Mouse (Mus musculus) activated CD4-positive, CD25-positive, alpha-beta regulatory T cell, adult 4 months (primary cell): Measurements from ENCODE around the gene Cdk11b. TPM values are rescaled to one million over a fixed set of nuclear protein-coding genes. Genes with fewer than 3 reads are reported as not detected.

Experiments used
- ATAC-seq: one replicate; pipeline ENCODE4 v1.8.0; 2017
- polyA plus RNA-seq, 2 experiments: library from polyadenylated mRNA; unstranded; fragments of 100-300 nt; shearing (Covaris generic); gene quantifications; one replicate each; pipeline ENCODE4 v1.2.1; 2017

The Cdk11b gene
- 10 to 100 TPM; 74.7 to 99.8 TPM for polyA plus RNA-seq

GRCm38 (mm10) chr4:155624338-155625291 lies at the start of gene Cdk11b:
Gene Cdk11b (plus strand): TSS chr4:155624854.
- peak; percentile 95 for ATAC-seq

DNA sequence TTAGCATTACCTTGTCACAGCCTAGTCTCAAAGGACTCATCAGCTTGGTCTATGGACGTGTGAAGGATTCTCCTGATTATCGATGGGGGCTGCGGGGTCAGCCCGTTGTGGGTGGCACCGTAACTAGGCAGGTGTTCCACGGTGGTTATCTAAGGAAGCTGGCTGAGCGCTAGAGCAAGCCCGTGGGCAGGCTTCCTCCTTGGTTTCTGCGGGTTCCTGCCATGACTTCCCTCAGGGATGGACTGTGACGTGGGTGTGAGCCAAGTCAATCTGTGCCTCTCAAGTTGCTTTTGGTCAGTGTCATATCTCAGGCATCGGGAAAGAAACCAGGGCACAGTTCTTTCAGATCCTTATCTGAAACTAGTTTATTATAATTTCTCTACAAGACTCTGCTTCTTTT lies 49.7 kb upstream of the Cdk11b start:
- no peak for ATAC-seq

GRCm38 (mm10) chr4:155575521-155575920 lies 49.1 kb upstream of the Cdk11b start:
- no peak for ATAC-seq

GRCm38 (mm10) chr4:155577132-155577531 lies 47.5 kb upstream of the Cdk11b start:
- ATAC-seq: no peak

GRCm38 (mm10) chr4:155577741-155578140 lies 46.9 kb upstream of the Cdk11b start:
- ATAC-seq: no peak

DNA sequence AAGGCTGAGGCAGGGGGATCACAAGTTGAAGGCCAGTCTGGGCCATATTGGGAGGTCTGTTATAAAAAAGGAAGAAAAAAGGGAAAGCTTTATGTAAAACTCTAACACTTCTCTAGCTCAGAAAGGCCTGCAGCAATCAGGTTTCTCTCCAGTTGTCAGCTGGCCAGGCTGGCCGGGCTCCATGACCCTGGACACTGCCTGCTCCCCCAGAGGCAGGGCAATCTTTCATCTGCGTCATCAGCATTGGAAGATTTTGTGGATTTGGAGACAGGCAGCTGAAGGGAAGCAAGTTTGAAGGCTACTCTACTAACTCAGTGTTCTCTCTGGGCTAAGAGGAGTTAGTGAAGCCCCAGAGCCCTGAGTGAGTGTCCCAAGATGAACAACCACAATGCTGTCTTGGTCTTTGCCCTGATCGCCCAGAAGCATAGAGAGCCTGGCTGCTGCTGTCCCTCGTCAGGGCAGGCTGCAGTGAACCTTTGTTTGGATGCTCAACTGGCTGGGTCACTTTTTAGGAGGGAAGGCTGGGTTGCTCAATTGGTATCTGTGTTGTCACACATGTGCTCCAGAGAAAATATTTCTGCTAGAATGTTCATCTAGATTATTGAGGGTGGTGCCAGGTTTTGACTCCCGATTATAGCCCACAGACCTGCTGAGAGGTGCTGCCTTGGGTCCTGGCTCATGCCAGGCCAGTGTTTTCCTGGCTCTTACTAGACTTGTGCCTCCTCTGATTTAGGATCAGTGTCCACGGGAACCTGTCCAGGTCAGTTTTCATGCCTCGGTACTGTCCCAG lies 46.1 kb upstream of the Cdk11b start:
- ATAC-seq: no peak

DNA sequence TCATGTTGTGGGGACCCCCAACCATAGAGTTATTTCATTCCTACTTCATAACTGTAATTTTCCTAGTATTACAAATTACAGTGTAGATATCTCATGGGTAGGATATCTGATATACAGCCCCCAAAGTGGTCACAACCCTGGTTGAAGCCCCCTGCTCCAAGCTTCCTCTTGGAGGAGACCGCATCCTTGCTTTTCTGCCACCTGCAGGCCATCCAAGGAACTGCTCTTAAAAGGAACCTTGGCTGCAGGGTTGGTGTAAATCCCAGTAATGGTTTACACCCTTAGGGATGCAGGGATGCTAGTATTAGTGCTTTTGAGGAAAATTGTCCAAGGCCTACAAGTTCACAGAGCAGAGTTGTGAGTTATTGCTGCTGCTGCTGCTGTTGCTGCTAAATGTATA lies 44.2 kb upstream of the Cdk11b start:
- no peak for ATAC-seq

- no peak for ATAC-seq
These were observed 42.3 kb upstream of the Cdk11b start for GRCm38 (mm10) chr4:155582279-155582905.

- no peak for ATAC-seq
These were observed 35.3 kb upstream of the Cdk11b start for GRCm38 (mm10) chr4:155589356-155589755.

- no peak for ATAC-seq
These were observed 33.5 kb upstream of the Cdk11b start for GRCm38 (mm10) chr4:155591012-155591719.

DNA sequence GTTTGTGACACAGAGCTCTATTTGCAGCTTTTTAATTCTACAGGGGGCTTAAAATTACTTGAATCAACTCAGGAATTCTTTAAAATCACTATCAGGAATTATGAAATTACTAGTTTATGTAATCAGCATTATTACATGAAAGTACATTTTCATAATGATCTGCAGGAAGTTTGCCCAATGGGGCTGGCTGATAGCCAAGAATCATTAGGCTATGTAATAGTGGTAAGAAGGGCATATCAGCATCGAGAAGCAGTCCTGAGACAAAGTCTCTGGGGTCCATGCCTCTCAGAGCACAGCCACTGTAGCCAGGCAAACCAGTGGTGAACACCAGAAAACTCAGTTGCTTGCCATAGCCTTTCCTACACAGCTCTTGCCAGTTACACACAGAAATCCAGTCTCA lies 30.9 kb upstream of the Cdk11b start:
- ATAC-seq: no peak

DNA sequence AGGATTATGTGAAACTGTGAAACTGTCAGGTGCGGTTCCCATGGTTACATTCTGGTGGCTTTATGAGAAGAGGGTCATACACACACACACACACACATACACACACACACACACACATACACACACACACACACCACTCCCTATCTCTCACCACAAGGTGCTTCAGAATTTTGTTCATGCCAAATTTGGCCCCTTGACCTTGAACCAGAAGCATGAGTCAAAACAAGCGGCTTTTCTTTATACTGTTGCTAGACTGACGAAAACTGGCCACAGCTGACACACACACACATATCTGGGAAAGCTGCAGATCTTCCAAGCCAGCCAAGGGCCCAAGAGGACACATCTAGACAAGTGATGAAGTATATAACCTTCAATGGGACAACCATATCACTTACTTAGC lies 28.9 kb upstream of the Cdk11b start:
- no peak for ATAC-seq

DNA sequence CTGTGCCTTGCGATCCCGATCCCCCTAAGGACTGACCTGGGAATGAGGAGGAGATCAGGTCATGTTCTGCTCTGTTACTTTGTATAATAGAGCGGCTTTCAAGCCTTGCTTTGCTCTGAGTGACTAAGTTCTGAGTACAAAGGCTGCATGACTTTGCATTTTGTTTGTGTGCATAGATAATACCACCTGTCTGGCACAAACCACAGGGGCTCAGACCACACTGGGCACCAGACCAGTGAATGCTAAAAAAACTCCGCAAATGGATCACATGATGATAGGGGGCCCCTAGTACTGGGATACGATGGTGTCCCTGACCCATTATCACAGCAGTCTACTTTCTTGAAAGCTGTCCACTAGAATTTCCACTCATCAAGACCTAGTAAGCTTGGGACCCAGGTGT lies 28.0 kb upstream of the Cdk11b start:
- no peak for ATAC-seq

DNA sequence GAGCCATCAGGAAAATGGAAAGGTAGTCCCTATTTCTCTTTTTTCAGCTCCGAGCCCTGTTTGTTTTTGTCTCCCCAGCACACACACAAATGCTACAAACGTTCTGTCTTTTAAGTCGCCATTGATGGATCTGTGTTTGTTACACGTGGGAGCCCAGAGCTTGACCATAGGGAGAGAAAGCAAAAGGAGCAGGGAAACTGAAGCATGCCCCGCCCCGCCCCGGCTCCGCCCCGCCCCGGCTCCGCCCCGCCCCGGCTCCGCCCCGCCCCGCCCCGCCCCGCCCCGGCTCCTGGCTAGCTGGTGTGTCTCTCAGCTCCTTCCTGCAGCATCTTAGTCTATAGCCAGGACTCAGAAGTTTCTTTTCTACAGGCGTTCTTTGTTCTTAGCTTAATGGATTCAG lies 26.1 kb upstream of the Cdk11b start:
- no peak for ATAC-seq

- ATAC-seq: no peak
These were observed 24.5 kb upstream of the Cdk11b start for GRCm38 (mm10) chr4:155599901-155600825.

- ATAC-seq: peak; percentile 75
These were observed 23.3 kb upstream of the Cdk11b start, which contains the start of gene Slc35e2 for GRCm38 (mm10) chr4:155601091-155601996. Gene Slc35e2 (plus strand): TSS chr4:155601416.

DNA sequence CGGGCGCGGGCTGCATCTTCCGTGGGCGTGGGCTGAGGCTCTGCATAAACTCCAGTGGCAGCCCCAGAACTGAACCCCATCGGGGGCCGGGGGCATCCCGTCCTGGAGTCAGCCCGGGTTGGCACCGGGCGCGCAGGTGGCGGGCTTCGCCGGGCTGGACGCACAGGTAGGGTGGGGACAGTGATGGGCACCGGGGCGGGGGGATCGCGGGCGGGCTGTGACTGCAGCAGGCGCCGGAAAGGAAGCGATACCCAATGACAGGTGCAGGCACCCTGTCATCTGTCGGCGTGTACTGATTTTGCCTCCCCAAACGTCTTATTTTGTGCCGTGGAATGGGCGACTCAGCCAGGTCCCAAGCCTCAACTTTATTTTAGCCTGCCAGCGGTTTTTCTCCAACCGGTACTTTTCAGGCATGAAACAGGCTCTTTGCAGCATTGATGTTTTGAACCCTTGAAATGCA lies 22.6 kb upstream of the Cdk11b start:
- ATAC-seq: peak; percentile 24

DNA sequence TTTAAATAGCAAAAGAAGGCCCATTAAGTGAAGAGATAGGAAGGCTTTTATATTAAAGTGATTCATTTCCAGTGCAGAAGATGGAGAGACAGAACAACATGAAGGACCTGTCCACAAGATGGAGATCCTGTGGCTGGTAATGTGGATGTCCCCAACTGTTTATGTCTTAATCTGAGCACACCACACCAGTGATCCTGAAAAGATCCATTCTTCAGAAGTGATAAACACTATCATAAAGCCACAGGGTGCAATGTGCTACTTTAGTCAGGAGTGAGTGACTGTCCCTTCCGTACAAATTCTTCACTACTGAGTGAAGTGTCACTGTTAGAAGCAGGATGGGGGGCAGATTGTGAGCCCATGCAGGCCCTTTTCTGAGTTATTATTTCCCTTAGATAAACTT lies 21.9 kb upstream of the Cdk11b start:
- no peak for ATAC-seq

DNA sequence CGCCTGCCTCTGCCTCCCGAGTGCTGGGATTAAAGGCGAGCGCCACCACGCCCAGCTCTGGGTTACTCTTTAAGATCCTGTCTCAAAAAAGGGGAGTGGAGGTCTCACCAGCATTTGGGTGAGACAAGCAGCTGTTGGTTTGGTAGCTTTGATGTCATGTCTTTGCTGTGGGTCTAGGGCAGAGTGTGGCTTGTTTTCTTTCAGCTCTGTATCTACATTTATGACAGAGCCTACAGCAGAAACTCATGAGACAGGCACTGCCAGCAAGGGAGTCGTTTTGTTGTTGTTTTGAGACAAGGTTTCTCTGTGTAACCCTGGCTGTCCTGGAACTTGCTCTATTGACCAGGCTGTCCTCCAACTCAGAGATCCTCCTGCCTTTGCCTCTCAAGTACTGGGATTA lies 20.9 kb upstream of the Cdk11b start:
- ATAC-seq: no peak

GRCm38 (mm10) chr4:155605132-155605531 lies 19.5 kb upstream of the Cdk11b start:
- no peak for ATAC-seq
